Mouse (Mus musculus): ENCODE results near the gene Tex21. TPM values are rescaled to one million over a fixed set of nuclear protein-coding genes. Genes with fewer than 3 reads are reported as not detected.

Tex21 gene
- total and polyA plus RNA-seq, 3 experiments, result 4.4 to 6.7 TPM; not detected in 1

GRCm38 (mm10) chr12:76255499-76255875 lies 8.9 kb upstream of the Tex21 start:
- no peak for TF ChIP-seq MEF2A (IDR thresholded peaks at IDR 0.05; ENCODE audit: extremely low read depth, insufficient replicate concordance, low read depth, low read length, poor library complexity, severe bottlenecking)
- TF ChIP-seq BHLHE40 (IDR thresholded peaks at IDR 0.05; ENCODE audit: borderline replicate concordance, low read depth, low read length), result no peak
- TF ChIP-seq POLR2AphosphoS2 (IDR thresholded peaks at IDR 0.05; ENCODE audit: low read length), result no peak
- no peak for TF ChIP-seq NRF1 (IDR thresholded peaks at IDR 0.05; ENCODE audit: insufficient read depth, low read depth, low read length, poor library complexity, severe bottlenecking)
- TF ChIP-seq ZC3H11A (IDR thresholded peaks at IDR 0.05; ENCODE audit: low read depth, low read length), result no peak
- TF ChIP-seq MAX (IDR thresholded peaks at IDR 0.05; ENCODE audit: low read length), result no peak
- TF ChIP-seq CHD2 (IDR thresholded peaks at IDR 0.05; ENCODE audit: low read length), result no peak
- no peak for TF ChIP-seq TCF12 (IDR thresholded peaks at IDR 0.05; ENCODE audit: low read depth, low read length)
- TF ChIP-seq ETS1 (IDR thresholded peaks at IDR 0.05; ENCODE audit: low read depth, low read length), result no peak
- TF ChIP-seq SIN3A (IDR thresholded peaks at IDR 0.05; ENCODE audit: low read length), result no peak; the same call in 1 of the 2 replicates
- TF ChIP-seq USF2 (IDR thresholded peaks at IDR 0.05; ENCODE audit: borderline replicate concordance in 1 of 2, insufficient read depth in 1 of 2, low read depth in 1 of 2, low read length in 2 of 2), result no peak
- TF ChIP-seq TAL1 (IDR thresholded peaks at IDR 0.05; ENCODE audit: low read length), result no peak
- no peak for TF ChIP-seq ELF1 (IDR thresholded peaks at IDR 0.05; ENCODE audit: low read depth, low read length)
- TF ChIP-seq TBP (IDR thresholded peaks at IDR 0.05; ENCODE audit: low read depth, low read length), result no peak
- TF ChIP-seq RCOR1 (IDR thresholded peaks at IDR 0.05; ENCODE audit: low read depth, low read length), result no peak
- TF ChIP-seq ZKSCAN1 (IDR thresholded peaks at IDR 0.05; ENCODE audit: low read depth, low read length), result no peak
- no peak for TF ChIP-seq MYB (IDR thresholded peaks at IDR 0.05; ENCODE audit: low read depth, low read length)
- Histone ChIP-seq H3K4me3 (ENCODE audit: control insufficient read depth in 1 of 2, insufficient read depth in 1 of 2, low read depth in 2 of 2, low read length in 2 of 2) (peak overlapping the region; percentile 55 to 89), H3K27ac (ENCODE audit: control insufficient read depth, low read depth, low read length) (peak overlapping the region; percentile 75), H3K36me3 (ENCODE audit: control insufficient read depth in 1 of 2, insufficient read depth in 2 of 2, low read length in 2 of 2) (peaks cover 6 to 34% of the 10 kb centered on the region in 2 experiments), H3K79me2 (ENCODE audit: control insufficient read depth, insufficient read depth, low read length, poor library complexity) (peaks cover 44% of the 10 kb centered on the region), H3K9ac (ENCODE audit: control insufficient read depth, low read depth, low read length, poor library complexity, severe bottlenecking) (peak overlapping the region; percentile 92), H3K9me3 (replicated peaks; ENCODE audit: insufficient read depth, low read length) (no peaks in the 10 kb centered on the region), H3K27me3 (ENCODE audit: control insufficient read depth in 1 of 2, insufficient read depth in 2 of 2, low read length in 2 of 2) (no peaks in the 10 kb centered on the region), H3K4me1 (ENCODE audit: control insufficient read depth in 1 of 2, insufficient read depth in 2 of 2, low read length in 2 of 2) (peaks cover 9 to 17% of the 10 kb centered on the region in 2 experiments)
- no peak for DNase-seq (ENCODE audit: low read depth, low spot score)

- no peaks in the 10 kb centered on the region for H3K9me3 ChIP-seq (replicated peaks; ENCODE audit: insufficient read depth, low read length)
- H3K4me1 ChIP-seq (ENCODE audit: control insufficient read depth in 1 of 2, insufficient read depth in 2 of 2, low read length in 2 of 2), result peaks cover 9 to 17% of the 10 kb centered on the region in 2 experiments
- H3K79me2 ChIP-seq (ENCODE audit: control insufficient read depth, insufficient read depth, low read length, poor library complexity), result peaks cover 39% of the 10 kb centered on the region
- H3K27ac ChIP-seq (ENCODE audit: control insufficient read depth, low read depth, low read length), result peak within 1 kb of the TSS; percentile 86
- peak within 1 kb of the TSS; percentile 92 for H3K9ac ChIP-seq (ENCODE audit: control insufficient read depth, low read depth, low read length, poor library complexity, severe bottlenecking)
- H3K4me3 ChIP-seq (ENCODE audit: control insufficient read depth in 1 of 2, insufficient read depth in 1 of 2, low read depth in 2 of 2, low read length in 2 of 2), result peak within 1 kb of the TSS; percentile 65 to 89
- H3K27me3 ChIP-seq (ENCODE audit: control insufficient read depth in 1 of 2, insufficient read depth in 2 of 2, low read length in 2 of 2), result no peaks in the 10 kb centered on the region
- peaks cover 6 to 30% of the 10 kb centered on the region in 2 experiments; a peak in 3 of 4 replicates for H3K36me3 ChIP-seq (ENCODE audit: control insufficient read depth in 1 of 2, insufficient read depth in 2 of 2, low read length in 2 of 2)
- peak; percentile 99 for DNase-seq (ENCODE audit: low read depth, low spot score)
- TF ChIP-seq BHLHE40 (IDR thresholded peaks at IDR 0.05; ENCODE audit: borderline replicate concordance, low read depth, low read length) (no peak), CTCF (IDR thresholded peaks at IDR 0.05 in 2 of 3, conservative IDR thresholded peaks at IDR 0.05 in 1 of 3; ENCODE audit: control insufficient read depth in 1 of 3, insufficient read depth in 1 of 3, low read depth in 2 of 3, low read length in 3 of 3, poor library complexity in 1 of 3, severe bottlenecking in 1 of 3) (no peak), POLR2A (IDR thresholded peaks at IDR 0.05; ENCODE audit: control insufficient read depth in 1 of 2, insufficient read depth in 1 of 2, low read depth in 1 of 2, low read length in 2 of 2, poor library complexity in 1 of 2) (peak in 1 of 2 experiments; percentile 82; a peak in 3 of 4 replicates), GABPA (IDR thresholded peaks at IDR 0.05; ENCODE audit: low read depth, low read length) (no peak), MEF2A (IDR thresholded peaks at IDR 0.05; ENCODE audit: extremely low read depth, insufficient replicate concordance, low read depth, low read length, poor library complexity, severe bottlenecking) (no peak), MAFK (IDR thresholded peaks at IDR 0.05; ENCODE audit: borderline replicate concordance, low read depth, low read length) (no peak), MYB (IDR thresholded peaks at IDR 0.05; ENCODE audit: low read depth, low read length) (no peak), TAL1 (IDR thresholded peaks at IDR 0.05; ENCODE audit: low read length) (no peak), RAD21 (IDR thresholded peaks at IDR 0.05; ENCODE audit: low read depth, low read length) (no peak), E2F4 (IDR thresholded peaks at IDR 0.05; ENCODE audit: borderline replicate concordance, low read depth, low read length) (peak; percentile 91; the same call in 1 of the 2 replicates), POLR2AphosphoS2 (IDR thresholded peaks at IDR 0.05; ENCODE audit: low read length) (peak; percentile 81), MAX (IDR thresholded peaks at IDR 0.05; ENCODE audit: low read length) (peak; percentile 98), CHD1 (IDR thresholded peaks at IDR 0.05; ENCODE audit: low read depth, low read length) (no peak), ZNF384 (IDR thresholded peaks at IDR 0.05; ENCODE audit: low read depth, low read length) (no peak), MYC (IDR thresholded peaks at IDR 0.05; ENCODE audit: low read depth, low read length) (peak; percentile 99), USF1 (IDR thresholded peaks at IDR 0.05; ENCODE audit: low read depth, low read length) (peak; percentile 86), NRF1 (IDR thresholded peaks at IDR 0.05; ENCODE audit: insufficient read depth, low read depth, low read length, poor library complexity, severe bottlenecking) (peak; percentile 93), POLR2AphosphoS5 (IDR thresholded peaks at IDR 0.05; ENCODE audit: borderline replicate concordance, low read depth, low read length) (no peak), SIN3A (IDR thresholded peaks at IDR 0.05; ENCODE audit: low read length) (peak; percentile 97)
Observed at GRCm38 (mm10) chr12:76254725-76255498, 8.4 kb upstream of the Tex21 start, which contains the start of gene Mthfd1. TSS of gene Mthfd1 (plus strand) at chr12:76255298.

Measured in MEL (cell line).